Mouse (Mus musculus): Measurements from ENCODE around the gene Robo1.

The Robo1 gene

GRCm38 (mm10) chr16:72678450-72678849 lies 370.3 kb downstream of the Robo1 start:
- DNase-seq (ENCODE audit: low spot score in 2 of 2): no peak

GRCm38 (mm10) chr16:72678947-72679558 lies 370.9 kb downstream of the Robo1 start:
- no peak for DNase-seq (ENCODE audit: low spot score in 2 of 2)

DNA sequence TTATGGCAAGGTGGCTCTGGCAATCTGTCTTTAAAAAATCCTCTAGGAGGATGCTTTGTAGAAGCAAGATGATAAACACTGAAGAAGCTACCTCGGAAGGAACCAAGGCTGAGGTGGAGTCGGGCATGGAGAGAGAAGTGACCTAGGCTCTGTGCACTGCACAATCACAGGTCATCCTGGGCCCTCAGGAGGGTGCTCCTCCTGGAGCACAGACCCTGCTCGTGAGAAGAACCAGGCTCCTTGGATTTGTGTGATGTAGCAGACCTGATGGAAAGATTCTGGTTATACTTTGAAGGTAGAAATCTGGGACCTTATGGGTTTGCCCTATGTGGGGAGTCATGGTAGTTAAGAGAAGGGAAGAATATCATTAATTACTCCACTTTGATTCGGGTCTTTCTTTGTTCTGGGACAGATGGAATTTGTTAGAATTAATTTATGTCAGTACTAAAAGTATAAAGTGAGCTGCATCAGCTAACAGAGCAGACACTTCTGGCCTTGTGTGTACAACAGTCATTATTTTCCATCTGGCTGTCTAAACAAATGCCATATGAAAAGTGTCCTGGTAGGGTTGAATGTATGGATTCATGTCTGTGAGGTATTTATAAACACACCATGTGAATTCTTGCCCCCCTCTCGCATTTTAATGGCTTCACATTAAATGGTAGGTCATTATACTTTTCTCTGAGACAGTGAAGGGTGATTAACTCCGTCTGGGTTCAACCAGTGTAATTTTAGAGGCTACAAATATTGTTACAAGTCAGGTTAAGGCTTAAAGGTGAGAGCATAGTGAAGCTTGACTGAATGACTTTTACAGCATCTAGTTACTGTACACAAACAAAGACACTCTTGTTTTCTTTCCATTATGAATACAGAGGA lies 377.7 kb downstream of the Robo1 start:
- DNase-seq (ENCODE audit: low spot score in 2 of 2): no peak

DNA sequence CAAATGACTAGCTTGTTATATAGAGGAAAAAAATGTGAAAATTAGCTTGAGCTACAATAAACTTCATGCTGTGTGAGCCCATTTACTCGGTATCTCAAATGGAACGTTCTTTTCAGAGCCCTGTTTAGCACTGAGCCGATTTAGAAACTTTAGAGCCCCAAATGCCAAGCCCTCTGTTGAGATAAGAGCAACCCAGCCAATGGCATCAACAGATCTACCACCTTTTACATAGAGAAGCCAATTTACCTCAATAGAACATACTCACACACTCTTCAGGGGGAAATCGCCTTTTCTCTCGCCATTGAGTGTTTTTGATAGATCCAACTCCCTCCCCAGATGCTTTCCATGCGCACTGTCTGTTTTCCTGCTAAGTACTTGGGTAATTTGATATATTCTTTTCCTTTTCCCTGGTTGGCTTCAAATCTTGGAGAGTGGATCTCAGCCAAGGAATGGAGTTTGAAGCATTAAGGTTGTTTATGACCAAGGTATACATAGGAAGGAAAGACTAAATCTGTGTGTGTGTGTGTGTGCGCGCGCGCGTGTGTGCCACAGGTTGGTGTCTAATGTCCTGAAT lies 378.5 kb downstream of the Robo1 start:
- DNase-seq (ENCODE audit: low spot score in 2 of 2): no peak

DNA sequence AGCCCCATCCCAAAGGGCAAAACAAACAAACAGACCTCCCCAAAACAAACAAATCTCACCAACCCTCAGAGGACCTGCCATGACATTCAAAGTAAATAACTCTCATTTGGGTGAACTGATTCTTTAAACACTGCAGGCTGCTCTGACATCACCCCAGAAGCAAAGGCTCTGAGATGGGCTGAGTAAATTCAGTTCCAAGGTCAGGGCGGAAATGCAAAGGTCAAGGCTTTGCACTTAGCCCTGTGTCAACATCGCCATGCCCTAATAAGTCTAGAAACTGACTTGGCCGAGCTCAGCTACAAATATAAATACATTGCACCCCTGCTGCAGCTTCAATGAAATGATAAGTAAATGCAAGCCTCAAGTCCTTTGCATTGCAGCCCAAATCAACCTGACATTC lies 379.5 kb downstream of the Robo1 start:
- no peak for DNase-seq (ENCODE audit: low spot score in 2 of 2)

DNA sequence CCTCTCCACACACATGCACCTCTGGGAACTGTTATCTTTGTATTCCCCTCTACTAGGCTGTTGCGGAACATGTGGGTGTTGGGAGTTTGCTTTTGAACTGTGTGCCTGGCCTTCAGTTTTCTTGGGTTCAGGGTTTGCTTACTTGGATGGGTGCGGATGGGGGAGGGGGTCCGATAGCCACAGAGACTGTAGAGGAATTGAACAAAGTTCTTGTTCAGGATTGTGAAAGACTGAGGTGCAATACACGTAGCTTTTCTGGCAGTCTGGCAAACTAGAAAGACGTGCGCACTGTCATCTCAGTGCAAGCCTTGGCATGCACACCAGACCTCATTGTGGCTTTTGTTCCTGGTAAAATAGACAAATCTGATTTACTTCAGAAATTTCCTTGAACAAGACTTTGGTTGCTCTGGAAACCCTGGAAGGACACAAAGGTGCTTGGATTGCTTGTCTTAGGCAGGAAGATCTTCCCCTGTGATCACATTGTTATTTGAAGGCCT lies 380.1 kb downstream of the Robo1 start:
- no peak for DNase-seq (ENCODE audit: low spot score in 2 of 2)

DNA sequence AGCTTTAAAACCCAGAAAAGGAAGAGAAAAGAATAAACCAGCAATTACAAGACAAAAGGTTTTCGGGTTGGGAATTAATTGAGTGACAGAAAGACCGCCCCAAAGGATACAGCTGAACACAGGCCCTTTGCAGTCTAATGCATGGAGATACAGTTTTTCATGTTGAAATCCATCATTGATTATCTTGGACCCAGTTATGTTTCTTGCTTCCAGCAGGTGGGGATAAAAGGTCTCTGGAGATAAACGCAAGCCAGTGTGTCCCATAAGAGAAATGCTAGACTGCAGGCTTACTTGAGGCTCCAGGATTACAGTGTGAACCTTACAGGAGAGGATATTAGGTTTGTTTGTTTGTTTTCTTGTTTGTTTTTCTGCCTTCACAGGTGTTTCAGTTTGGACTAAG lies 383.8 kb downstream of the Robo1 start:
- no peak for DNase-seq (ENCODE audit: low spot score in 2 of 2)

- DNase-seq (ENCODE audit: low spot score in 2 of 2): no peak
Measured at GRCm38 (mm10) chr16:72693446-72694274, 385.6 kb downstream of the Robo1 start.

GRCm38 (mm10) chr16:72694787-72695186 lies 386.7 kb downstream of the Robo1 start:
- DNase-seq (ENCODE audit: low spot score in 2 of 2): no peak

DNA sequence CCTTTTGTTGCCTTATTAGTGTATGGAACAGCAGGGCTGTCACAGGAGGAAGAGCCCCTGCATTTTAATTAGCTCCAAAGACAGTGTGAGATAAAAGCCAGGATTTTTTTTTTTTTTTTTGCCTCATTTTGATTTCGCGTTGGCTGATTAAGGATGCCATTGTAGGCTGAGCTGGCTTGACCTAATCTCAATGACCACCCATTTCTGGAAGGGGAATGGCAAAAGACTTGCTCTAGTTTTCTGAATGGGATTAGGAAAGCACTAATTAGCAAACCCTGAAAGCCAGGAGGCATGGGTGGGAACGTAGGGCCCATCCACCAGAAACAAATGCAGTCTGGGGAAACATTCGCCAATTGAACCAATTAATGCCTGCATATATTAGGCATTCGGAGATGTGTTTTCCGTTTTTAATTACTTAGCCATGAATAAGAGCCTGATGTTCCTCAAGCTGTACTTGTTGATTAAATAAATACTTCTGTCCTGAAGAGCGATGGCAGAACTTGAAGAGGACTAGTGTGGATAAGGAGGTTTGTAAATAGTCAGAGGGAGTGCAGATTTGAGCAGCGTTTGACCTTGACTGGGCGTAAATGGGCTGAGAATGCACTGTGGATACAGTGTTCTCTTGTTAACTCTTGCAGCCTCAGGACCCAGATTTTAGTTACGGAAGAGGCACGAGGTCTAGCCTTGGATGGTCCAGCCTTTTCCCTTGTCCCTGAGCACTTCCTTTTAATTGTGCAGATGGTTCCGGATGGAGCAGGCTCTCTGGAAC lies 391.3 kb downstream of the Robo1 start:
- DNase-seq (ENCODE audit: low spot score in 2 of 2): no peak

DNA sequence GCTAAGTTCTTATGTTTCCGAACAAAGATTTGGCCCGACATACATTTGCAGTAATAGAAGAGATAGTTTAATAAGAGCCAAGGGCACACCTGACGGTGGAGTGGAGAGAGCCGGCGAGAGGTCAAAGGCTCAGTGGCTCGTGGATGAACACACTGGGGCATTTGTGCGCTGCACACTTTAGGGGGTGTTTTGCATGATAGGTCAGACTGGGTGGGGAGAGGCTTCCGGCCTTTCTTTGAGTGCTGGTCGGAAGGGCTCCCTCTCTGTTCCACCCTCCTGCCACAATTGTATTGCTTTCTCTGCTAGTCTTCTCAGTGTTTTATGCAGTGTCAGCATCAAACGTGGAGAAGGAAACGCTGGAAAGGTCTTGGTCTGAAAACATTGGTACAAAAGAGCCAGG lies 392.2 kb downstream of the Robo1 start:
- no peak for DNase-seq (ENCODE audit: low spot score in 2 of 2)

DNA sequence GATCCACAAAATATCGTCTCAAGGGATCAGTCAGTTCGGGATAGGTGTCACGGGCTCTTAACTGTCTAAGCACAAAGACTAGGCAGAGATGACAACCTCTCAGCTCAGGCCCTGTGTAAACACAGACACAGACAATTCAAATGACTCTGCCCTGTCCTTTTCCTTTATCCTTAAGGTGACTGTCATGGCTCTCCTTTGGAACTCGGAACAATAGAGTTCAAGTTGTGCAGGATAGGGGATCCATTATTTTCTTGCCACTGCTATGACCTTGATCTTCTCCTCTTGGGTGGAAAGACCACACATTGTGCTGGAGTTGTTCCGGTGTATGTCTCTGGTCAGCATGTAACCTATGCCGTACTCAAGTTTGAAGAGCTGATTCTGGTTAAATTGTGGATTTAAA lies 395.4 kb downstream of the Robo1 start:
- no peak for DNase-seq (ENCODE audit: low spot score in 2 of 2)

DNA sequence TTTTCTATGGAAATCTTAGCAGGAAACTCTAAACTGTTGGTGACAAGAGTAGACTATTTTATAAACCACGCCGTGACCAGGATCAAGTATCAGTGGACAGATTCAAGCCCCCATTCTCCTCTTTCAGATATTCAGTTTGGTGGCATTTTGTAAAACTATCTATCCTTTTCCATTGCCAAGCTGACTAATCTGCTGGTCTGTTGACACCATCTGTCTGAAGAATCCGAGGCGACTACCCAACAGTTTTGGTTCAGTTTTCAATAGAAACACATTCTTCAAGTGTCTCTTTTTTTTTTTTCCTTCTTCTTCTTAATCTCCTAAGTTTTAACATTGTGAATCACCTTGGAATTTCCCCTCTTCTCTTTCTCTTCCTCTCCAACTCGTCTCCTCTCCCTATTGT lies 397.7 kb downstream of the Robo1 start:
- DNase-seq (ENCODE audit: low spot score in 2 of 2): no peak

DNA sequence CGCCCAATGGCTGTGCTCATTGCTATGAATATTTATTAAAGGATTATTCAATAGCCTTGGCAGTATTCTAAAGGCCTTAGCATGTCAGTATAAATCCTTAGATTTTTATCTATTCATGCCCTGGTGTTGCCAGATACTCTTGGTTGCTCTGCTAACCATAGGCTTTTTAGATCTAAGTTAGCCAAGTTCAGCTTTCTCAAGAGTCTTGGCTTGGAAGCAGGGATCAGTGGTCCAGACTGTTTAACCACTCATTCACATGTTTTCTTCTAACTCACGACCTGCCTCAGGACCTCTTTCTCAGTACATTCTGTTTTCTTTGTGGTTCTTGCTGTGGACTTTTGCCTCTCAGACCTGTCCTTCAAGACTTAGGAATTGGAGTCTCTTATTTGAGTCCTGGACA lies 400.4 kb downstream of the Robo1 start:
- no peak for DNase-seq (ENCODE audit: low spot score in 2 of 2)

- DNase-seq (ENCODE audit: low spot score in 2 of 2): no peak
Measured at GRCm38 (mm10) chr16:72717118-72717802, 409.2 kb downstream of the Robo1 start.

GRCm38 (mm10) chr16:72719063-72719462 lies 411.0 kb downstream of the Robo1 start:
- DNase-seq (ENCODE audit: low spot score in 2 of 2): no peak

DNA sequence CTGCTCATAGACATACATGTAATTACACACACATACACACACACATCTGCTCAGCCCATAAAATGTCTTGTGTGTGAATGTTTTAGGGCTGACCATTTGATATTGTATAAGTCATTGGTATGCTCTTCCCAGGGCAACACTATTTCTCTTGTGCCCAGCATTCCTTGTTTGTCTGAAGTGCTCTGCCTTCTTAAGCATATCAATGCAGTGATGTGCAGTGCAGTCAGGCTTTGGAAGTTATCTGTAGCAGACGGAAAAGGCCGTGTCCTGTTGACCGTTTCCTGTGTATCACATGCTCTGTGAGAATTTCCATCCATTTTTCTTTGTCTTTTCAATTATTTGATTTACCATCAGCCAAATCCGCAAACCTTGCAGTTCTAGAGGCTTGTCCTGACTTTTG lies 412.9 kb downstream of the Robo1 start:
- no peak for DNase-seq (ENCODE audit: low spot score in 2 of 2)

- no peak for DNase-seq (ENCODE audit: low spot score in 2 of 2)
Measured at GRCm38 (mm10) chr16:72721713-72722481, 413.8 kb downstream of the Robo1 start.

GRCm38 (mm10) chr16:72734234-72734633 lies 426.1 kb downstream of the Robo1 start:
- no peak for DNase-seq (ENCODE audit: low spot score in 2 of 2)

DNA sequence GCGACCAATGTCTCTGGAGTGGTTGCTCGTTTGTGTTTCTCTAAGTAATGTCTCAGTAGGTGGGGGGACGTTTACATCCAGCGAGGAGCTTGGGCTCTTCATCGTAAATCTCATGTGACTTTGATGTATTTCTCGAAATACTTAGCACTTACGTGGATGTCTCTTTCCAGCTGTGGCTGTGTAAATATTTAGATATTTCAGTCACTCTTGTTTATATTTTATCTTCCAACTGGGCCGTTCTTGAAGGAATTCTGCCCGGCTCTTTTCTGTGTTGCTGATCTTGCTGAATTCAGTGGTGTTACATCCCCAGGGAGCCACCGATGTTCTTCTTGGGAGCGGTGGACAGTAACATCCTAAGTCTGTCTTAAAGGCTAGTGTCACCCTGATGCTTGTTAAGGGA lies 427.1 kb downstream of the Robo1 start:
- DNase-seq (ENCODE audit: low spot score in 2 of 2): no peak
